Mouse (Mus musculus) MEL-GATA-1-ER (cell line): ENCODE measurements around the gene Nav1.
A peak's percentile ranks its signal among the peaks of the same experiment; 100 is the strongest.

Experiments used
- DNase-seq: peaks from one replicate; pipeline ENCODE4 v3.0.0-alpha.2; 2012; ENCODE audit warnings: low read depth; ENCODE audit errors: extremely low read depth

The Nav1 gene

DNA sequence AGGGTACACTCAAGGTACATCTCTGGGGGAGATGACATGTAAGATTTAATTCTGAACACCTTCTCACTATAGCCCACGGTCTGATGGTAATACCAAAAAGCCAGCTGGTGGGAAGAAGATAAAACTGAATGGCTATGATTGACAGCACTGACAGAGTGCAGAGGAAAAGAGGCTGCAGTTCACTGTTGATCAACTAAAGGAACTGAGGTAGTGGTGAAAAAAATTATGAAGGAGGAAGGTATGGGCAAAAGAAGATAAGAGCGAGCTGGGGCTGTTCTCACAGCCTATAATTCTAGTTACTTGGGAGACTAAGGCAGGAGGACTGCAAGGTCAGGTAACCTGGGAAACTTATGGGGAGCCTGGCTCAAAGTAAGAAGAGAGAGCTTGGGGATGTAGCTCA is 155.7 kb downstream of the Nav1 start:
- peak; percentile 70 for DNase-seq

DNA sequence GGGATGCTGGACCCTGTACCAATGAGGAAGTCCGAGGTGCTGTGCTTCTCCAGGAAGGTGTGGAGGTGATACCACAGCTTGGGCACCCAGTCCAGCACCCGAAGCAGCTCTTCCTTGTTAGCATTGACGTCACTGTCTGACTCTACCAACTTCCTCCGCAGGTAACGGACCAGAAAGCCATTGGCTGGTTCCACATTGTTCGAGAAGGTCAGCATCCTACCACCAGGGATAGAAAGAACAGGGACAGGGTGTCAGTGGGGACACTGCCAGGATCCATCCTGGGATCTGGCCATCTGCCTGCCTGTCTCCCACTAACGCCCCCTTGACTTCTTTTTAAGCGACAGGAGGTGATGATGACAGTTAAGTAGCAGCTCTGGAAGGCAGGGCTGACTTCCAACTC is 157.2 kb downstream of the Nav1 start:
- DNase-seq, result no peak

DNA sequence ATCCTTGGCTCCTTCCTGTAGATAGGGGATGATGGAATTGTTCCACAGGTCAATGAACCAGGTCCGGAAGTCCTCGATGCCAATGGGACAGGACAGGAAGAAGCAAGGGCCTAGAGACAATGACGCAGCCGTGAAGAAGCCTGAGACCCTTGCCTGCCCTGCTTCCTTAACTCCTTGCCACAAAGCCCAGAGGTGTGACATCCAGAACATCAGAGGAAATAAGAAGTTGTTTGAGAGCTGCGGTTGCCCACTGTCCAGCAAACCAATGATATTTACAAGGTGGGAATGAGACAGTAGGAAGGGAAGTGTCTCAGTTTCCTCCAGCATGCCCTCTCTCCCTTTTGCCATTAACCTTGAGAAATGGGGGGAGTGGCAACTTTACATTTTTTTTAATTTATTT is 158.2 kb downstream of the Nav1 start:
- no peak for DNase-seq

DNA sequence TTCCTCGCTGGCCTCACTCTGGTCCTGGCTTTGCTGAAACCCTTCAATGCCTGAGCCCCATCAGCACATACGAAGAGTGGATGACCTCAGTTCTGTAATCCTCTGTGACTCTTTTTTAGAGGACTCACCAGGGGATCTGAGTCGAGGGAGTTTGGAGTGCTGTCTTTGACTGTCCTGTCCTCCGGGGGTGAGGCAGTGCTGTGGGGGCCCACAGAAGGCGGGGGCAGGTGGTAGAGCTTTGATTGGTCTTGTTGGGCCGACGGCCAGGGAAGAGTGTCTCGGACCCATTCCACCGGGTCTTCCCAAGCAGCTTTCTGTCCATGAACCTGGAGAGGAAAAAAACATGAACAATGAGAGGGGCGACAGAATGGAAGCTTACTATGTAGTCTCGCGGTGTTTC is 163.6 kb downstream of the Nav1 start:
- DNase-seq, result no peak

DNA sequence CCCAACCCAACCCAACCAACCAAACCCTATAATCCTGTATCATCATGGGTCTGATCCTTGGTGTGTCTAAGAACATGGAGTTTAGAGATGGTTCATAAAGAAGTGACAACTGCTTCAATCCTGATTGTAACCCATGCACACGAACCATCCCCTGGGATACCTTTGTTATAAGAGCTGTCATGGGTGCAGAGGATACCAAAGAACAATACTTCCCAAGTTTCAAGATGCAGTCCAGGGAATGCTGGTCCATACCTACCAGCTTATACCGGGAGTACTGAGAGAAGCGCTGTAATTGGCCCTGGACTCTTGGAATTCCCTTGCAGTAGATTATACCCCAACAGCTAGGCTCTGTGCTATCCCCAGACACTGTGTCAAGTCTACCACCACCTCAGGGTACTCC is 165.2 kb downstream of the Nav1 start:
- DNase-seq, result no peak

DNA sequence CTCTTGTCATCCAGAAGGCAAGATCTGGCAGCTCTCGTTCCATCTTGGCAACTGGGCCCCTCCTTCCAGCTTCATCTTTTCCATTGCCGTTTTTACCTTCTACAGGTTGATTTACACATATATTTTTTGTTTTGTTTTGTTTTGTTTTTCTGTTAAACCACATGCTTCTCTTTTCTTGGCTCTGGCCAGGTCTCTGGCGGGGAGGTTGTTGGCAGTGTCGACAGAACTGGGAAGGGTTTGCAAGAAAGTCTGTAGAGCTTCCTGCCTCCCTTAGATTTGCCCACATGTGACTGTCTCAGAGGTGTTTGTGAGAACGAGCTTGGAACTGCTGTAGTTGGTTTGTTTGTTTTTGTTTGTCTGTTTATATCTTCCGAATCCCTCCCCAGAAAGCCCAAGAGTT is 166.1 kb downstream of the Nav1 start:
- DNase-seq, result no peak

DNA sequence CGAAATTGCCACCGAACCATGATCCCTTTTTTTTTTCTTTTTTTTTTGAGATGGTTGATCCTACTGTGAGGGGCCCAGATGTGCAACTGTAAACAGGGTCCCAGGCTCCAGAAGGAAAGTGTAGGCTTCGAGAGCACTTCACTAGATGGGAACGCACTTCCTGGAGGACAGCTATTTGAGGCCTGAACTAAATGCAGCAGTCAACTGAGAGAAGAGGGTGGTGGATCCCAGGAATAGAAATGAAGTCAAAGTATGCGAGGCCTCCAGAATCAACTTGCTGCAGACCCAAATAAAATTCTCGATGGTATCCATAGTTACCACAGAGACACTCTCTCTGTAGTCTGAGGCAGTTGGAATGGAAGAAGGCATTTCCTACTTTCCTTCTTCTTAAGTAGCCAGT is 168.3 kb downstream of the Nav1 start:
- DNase-seq, result no peak

DNA sequence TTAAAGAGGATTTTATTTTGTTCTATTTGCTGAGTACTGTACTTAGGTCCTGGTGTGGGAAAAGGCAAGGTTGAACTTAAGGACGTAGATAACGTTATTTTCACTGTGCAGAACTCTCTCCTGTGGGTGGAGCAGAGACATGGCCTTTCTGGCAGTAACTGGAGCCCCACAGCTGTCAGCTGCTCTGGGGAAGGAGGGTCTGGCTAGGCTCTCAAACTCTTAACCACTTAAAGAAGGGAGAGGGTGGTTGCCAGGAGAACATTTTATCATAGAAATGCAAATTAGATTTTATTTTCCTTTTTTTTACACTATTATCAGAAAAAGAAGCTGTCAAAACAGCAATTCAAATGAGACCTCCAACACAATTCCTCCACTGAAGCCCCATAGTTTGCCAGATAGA is 171.3 kb downstream of the Nav1 start:
- no peak for DNase-seq

DNA sequence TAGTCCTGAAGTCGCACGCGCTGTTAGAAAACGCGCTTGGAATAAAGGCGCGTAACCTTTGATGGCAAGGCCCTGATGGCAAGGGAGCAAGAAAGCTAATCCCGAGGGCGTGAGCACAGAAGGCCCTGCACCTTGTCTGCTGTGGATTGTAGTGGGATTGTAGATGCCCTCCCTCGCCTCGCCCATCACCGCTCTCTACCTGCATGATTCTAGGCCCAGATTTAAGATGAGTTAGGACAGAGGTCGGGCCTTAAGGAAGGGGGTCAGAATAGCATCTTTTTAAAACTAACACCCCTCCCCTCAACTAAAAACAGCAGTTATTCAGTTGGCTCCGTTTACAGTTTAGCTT is 176.5 kb downstream of the Nav1 start:
- DNase-seq, result peak; percentile 35

DNA sequence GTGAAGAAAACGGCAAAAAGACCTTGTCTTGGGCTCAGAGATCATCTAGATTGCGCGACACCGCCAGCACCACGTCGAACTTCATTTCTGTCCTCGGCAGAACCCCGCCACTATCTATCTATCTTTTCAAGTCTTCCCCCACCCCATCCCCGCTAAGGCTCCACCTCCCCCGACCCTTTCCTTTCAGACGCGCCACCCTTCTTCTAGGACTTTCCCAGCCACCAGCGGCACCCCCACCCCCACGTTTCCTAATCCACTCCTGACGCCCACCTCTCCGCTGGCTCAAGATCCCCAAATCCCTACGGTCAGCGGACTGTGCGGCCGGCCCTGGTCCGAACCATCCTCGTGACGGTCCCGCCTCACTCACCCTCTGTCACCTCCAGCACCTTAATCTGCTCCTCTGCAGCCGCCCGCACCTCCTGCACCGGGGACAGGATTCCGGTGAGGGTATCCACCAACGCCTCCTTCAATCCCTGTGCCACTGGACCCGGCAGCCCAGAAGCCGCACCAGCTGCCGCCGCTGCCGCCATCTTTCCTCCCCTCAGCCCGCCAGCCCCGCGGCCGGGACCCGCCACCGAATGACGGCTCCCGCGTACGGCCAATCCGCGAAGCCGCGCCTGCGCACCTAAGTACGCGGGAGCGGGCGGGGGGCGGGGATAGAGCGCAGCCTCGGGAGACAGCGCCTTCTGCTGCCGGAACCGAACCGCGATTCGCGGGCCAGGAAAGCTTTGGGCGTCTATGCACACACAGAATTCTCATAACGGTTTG is 177.0 kb downstream of the Nav1 start, which contains the start of gene Ipo9:
Gene Ipo9 (minus strand): TSS at position 599 of the 768 bp plus-strand sequence.
- peak; percentile 47 for DNase-seq

DNA sequence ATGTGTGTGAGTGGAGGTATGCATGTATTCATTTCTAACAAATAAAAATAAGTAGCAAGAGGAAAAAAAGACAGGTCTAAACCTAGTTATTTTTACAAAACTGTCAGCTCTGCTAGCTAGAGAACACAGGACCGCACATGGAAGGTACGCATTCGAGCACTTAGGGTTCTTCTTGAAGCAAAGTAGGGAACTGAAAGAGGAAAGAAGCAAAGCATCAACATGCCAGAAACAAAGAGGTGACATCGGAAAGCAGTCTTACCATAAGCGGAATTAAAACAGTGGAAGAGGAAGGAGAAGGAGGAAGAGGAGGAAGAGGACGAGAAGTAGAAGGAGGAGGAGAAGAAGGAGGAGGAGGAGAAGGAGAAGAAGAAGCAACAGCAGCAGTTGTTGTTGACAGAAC is 179.7 kb downstream of the Nav1 start:
- DNase-seq, result no peak

DNA sequence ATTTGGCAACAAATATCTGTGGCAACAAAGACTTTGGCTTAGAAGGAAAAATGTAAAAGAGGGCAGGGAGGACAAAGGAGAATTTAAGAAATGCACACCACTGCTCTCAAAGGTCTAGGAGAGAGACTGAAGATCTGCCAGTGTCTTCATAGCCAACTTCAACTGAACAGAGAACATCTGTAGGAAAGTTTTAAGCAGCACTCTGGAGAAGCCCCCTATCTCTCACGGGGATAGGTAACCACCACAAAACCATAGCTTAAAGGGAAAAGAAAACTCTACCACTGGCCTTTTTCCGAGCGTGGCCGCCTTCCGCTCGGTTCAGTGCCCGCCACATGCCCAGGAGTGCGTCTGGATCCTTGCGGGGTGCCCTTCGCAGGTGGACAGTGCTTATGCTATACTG is 180.4 kb downstream of the Nav1 start:
- no peak for DNase-seq

DNA sequence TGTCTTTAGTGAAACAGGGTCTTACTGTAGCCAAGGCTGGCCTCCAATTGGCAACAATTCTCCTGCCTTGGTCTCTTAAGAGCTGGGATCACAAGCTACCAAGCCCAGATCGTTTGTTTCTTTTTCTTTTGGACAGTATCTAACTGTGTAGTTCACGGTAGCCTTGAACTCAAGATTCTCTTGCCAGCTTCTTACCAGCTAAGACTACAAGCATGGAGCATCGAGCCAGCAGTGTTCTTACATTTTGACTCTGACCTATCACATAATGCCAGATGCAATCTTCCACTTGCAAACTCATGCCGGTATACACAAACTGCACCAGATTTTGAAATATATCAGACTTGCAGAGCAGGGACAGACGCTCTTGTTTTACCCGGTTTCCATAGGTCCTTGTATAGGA is 184.3 kb downstream of the Nav1 start:
- no peak for DNase-seq

DNA sequence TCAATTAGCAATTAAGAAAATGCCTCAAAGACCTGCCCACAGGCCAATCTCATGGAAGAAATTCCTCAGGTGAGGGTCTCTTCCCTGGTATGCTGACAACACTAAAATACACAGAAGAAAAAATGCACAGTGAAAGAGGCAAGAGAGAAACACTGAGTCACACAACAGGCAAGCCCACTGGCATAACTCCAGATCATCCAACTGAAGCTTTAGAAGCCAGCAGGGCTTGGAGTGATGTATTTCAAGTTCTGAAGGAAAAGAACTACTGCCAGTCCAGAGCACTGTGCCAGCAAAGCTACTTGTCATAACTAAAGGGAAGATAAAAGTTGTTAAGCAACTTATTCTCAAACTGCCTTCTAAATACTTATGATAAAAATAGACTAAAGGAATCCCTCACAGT is 193.1 kb downstream of the Nav1 start:
- DNase-seq, result no peak

DNA sequence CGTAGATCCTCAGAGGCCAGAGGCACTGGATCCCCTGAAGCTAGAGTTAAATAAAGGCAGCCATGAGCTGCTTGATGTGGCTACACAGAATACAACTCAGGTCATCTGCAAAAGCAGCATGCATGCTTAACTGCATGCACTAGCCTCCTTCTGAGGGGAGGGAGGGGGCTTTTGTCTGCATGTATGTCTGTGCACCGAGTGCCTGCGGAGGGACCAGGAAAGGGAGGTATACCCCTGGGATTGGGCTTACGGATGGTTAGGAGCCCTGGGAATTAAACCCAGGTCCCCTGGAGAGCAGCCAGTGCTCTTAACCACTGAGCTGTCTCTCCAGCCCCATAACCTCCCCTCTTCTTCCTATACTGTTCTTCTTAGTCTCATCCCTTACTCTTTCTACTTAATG is 195.0 kb downstream of the Nav1 start:
- DNase-seq, result no peak

DNA sequence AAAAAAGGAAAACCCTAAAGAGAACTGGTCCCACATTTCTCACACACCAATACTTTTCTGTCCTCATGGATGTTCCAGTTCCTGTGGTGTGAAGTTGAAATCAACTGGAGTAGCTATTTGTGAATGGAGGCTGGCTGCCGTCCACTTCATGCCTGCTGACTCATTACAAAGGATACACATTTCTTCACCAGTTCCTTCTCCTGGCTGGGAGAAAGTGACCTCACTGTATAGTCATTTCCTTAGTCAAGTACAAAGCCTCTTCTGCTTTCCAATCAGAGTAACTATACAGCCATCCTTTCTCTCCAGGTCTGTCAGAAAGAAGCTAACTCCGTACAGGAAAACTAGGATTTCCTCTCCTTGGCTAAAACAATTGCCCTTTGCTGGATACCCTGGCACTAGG is 196.1 kb downstream of the Nav1 start:
- DNase-seq, result no peak

DNA sequence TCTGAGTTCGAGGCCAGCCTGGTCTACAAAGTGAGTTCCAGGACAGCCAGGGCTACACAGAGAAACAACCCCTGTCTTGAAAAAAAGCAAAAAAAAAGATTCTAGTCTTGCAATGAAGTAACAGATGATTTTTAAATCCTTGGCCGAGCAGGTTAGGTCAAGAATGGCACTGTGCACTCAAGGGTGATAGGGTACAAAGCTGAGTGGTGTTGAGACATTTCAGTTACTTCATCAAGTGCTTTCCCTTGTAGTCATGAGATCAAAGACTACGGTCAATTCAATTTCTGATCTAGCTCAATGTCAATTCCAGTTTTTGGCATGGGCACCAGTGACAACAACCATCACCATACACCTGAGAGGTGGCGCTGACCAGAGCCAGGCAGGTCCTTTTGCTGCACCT is 198.1 kb downstream of the Nav1 start:
- no peak for DNase-seq

DNA sequence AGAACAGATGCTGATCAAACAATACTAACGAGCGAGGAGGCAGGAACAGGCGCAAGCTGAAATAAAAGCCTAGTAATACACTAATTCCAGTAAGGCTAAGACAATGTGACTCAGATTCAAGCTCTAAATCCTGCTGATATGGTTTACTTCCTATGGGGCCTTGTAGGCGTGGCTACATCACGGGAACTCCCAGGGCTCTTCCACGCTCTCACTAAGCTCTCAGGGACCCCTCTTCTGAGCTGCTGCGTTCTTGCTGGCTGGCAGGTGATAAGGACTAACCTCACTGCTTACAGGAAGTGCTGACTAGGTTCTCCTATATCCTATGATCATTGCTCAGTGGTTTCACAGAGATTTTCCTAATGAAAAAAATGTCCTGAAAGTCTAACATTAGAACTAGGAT is 201.7 kb downstream of the Nav1 start:
- peak; percentile 53 for DNase-seq

DNA sequence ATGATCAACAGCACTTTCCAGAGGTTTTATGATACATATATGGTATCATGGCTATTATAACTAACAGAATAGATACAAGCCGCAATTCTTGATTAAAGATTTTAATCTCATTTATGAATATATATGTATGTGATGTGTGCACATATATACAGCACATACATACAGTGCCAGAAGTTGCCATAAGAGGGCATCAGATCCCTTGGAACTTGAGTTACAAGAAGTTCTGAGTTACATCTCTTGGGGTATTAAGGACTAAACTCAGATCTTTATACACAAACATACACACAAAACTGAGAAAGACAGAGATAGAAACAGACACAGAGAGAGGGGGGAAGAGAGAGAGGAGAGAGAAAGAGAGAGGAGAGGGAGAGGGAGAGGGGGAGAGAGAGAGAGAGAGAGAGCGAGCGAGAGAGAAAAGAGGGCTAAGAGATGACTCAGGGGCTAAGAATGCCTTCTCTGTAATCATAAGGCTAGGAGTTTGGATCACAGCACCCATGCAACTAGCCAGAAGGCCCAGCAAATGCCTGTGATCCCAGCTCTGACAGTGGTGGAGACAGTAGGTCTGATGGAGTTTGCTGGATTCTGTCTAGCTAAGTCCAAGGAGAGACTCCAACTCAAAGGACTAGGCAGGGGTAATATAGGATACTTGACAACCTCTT is 205.5 kb downstream of the Nav1 start:
- no peak for DNase-seq

DNA sequence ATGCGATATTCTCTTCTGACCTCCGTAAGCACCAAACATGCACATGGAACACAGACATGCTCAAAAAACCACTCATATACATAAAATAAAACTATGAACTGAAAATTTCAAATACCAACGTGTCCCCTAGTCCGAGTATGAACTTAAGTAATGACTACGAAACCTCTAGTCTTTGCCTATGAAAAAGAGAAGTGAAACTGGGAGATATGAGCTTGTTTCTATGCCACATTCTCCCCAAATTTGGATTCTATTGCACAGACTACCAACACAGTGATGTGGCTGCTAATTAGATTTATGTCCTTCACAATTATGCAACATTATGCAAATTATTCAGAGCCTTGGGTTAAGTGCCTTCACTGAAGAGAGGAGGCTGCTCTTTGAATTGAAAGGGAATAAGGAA is 207.6 kb downstream of the Nav1 start:
- no peak for DNase-seq

DNA sequence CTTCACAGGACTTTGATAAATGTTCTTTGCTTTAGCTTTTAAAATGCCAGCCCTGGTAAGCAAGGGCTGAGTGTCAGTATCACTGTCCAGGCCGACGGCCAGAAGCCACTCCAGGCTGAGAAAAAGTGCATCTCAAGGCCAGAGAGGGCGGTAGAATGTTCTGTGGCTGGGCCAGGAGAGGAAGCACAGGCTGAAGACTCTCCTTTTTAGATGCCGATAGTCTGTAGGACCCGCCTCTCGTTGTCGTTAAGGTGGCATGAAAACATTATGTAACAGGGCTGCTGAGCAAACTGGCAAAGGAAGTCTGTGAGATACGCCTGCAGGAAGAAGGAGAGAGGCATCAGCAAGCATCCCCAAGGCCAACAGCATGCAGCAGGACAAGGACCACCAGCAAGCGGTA is 221.9 kb downstream of the Nav1 start:
- DNase-seq, result no peak
